Mouse (Mus musculus) MEL (cell line): ENCODE measurements around the gene Lgi4. TPM values are rescaled to one million over a fixed set of nuclear protein-coding genes. Genes with fewer than 3 reads are reported as not detected.

Experiments used
- DNase-seq: peaks from one replicate; pipeline ENCODE4 v3.0.0; 2011; ENCODE audit warnings: low read depth, low spot score
- H3K27ac ChIP-seq: 2 replicates; pipeline ENCODE4 v1.5.1; 2012; ENCODE audit warnings: low read depth, mild to moderate bottlenecking, control low read depth, low read length, moderate library complexity; ENCODE audit not compliant: control insufficient read depth
- H3K27me3 ChIP-seq, 2 experiments: fragments of 150-350 bp in 1 of 2; sonication (generic) in 1 of 2; 2 replicates each; pipeline ENCODE4 v1.6.1; 2012; ENCODE audit warnings: low read length in 2 of 2, mild to moderate bottlenecking in 2 of 2, improper control_type of control experiment in 1 of 2, moderate library complexity in 1 of 2; ENCODE audit not compliant: insufficient read depth in 2 of 2, control insufficient read depth in 1 of 2
- H3K36me3 ChIP-seq, 2 experiments: 2 replicates each; pipeline ENCODE4 v1.6.1; 2012 to 2014; ENCODE audit warnings: low read length in 2 of 2, improper control_type of control experiment in 1 of 2, inconsistent platforms in 1 of 2, mild to moderate bottlenecking in 1 of 2; ENCODE audit not compliant: insufficient read depth in 2 of 2, control insufficient read depth in 1 of 2
- H3K4me1 ChIP-seq, 2 experiments: fragments of 150-350 bp in 1 of 2; sonication (generic) in 1 of 2; 2 replicates each; pipeline ENCODE4 v1.6.1; 2012; ENCODE audit warnings: low read length in 2 of 2, improper control_type of control experiment in 1 of 2, mild to moderate bottlenecking in 1 of 2; ENCODE audit not compliant: insufficient read depth in 2 of 2, control insufficient read depth in 1 of 2
- H3K4me3 ChIP-seq, 2 experiments: fragments of 150-350 bp in 1 of 2; sonication (generic) in 1 of 2; 2 replicates each; pipeline ENCODE4 v1.5.1; 2012; ENCODE audit warnings: low read depth in 2 of 2, low read length in 2 of 2, mild to moderate bottlenecking in 2 of 2, moderate library complexity in 2 of 2, control low read depth in 1 of 2, improper control_type of control experiment in 1 of 2; ENCODE audit not compliant: control insufficient read depth in 1 of 2, insufficient read depth in 1 of 2
- H3K79me2 ChIP-seq: 2 replicates; pipeline ENCODE4 v1.6.1; 2012; ENCODE audit warnings: mild to moderate bottlenecking, low read length, moderate library complexity; ENCODE audit not compliant: control insufficient read depth, poor library complexity, insufficient read depth
- H3K9ac ChIP-seq: 2 replicates; pipeline ENCODE4 v1.6.1; 2012; ENCODE audit warnings: low read depth, mild to moderate bottlenecking, control low read depth, low read length, moderate library complexity; ENCODE audit not compliant: control insufficient read depth, poor library complexity, severe bottlenecking
- H3K9me3 ChIP-seq: fragments of 150-350 bp; sonication (generic); replicated peaks from 2 replicates; pipeline ENCODE4 v1.6.1; 2012; ENCODE audit warnings: mild to moderate bottlenecking, low read length, improper control_type of control experiment, moderate library complexity; ENCODE audit not compliant: insufficient read depth
- BHLHE40 ChIP-seq: IDR thresholded peaks from 2 replicates; pipeline ENCODE4 v1.6.1; 2012; ENCODE audit warnings: low read depth, mild to moderate bottlenecking, inconsistent platforms, low read length, improper control_type of control experiment, borderline replicate concordance
- E2F4 ChIP-seq: IDR thresholded peaks from 2 replicates; pipeline ENCODE4 v1.6.1; 2011; ENCODE audit warnings: low read depth, low read length, improper control_type of control experiment, borderline replicate concordance
- ELF1 ChIP-seq: IDR thresholded peaks from 2 replicates; pipeline ENCODE4 v1.6.1; 2014; ENCODE audit warnings: low read depth, mild to moderate bottlenecking, inconsistent platforms, low read length, improper control_type of control experiment, moderate library complexity
- ETS1 ChIP-seq: IDR thresholded peaks from 2 replicates; pipeline ENCODE4 v1.6.1; 2012; ENCODE audit warnings: low read depth, mild to moderate bottlenecking, inconsistent platforms, low read length, improper control_type of control experiment, moderate library complexity
- GATA1 ChIP-seq: IDR thresholded peaks from 2 replicates; pipeline ENCODE4 v1.6.1; 2011; ENCODE audit warnings: low read depth, low read length, improper control_type of control experiment
- MYB ChIP-seq: IDR thresholded peaks from 2 replicates; pipeline ENCODE4 v1.6.1; 2011; ENCODE audit warnings: mild to moderate bottlenecking, low read depth, low read length, improper control_type of control experiment
- NELFE ChIP-seq: IDR thresholded peaks from 2 replicates; pipeline ENCODE4 v1.6.1; 2011; ENCODE audit warnings: low read depth, low read length, improper control_type of control experiment
- POLR2AphosphoS2 ChIP-seq: IDR thresholded peaks from 2 replicates; pipeline ENCODE4 v1.6.1; 2011; ENCODE audit warnings: low read length, improper control_type of control experiment
- POLR2AphosphoS5 ChIP-seq: IDR thresholded peaks from 2 replicates; pipeline ENCODE4 v1.6.1; 2012; ENCODE audit warnings: low read depth, borderline replicate concordance, mild to moderate bottlenecking, inconsistent platforms, low read length, moderate library complexity, mixed read lengths
- SIN3A ChIP-seq: IDR thresholded peaks from 2 replicates; pipeline ENCODE4 v1.6.1; 2012; ENCODE audit warnings: low read length, improper control_type of control experiment, inconsistent platforms
- SMC3 ChIP-seq: IDR thresholded peaks from 2 replicates; pipeline ENCODE4 v1.6.1; 2011; ENCODE audit warnings: low read depth, low read length, improper control_type of control experiment
- TAL1 ChIP-seq: IDR thresholded peaks from 2 replicates; pipeline ENCODE4 v1.6.1; 2012; ENCODE audit warnings: mild to moderate bottlenecking, inconsistent platforms, low read length, moderate library complexity, mixed read lengths
- TBP ChIP-seq: IDR thresholded peaks from 2 replicates; pipeline ENCODE4 v1.8.0; 2011; ENCODE audit warnings: low read depth, low read length, improper control_type of control experiment
- TCF12 ChIP-seq: IDR thresholded peaks from 2 replicates; pipeline ENCODE4 v1.6.1; 2014; ENCODE audit warnings: low read depth, mild to moderate bottlenecking, inconsistent platforms, low read length, improper control_type of control experiment, moderate library complexity
- USF1 ChIP-seq: IDR thresholded peaks from 2 replicates; pipeline ENCODE4 v1.6.1; 2014; ENCODE audit warnings: low read depth, mild to moderate bottlenecking, inconsistent platforms, low read length, improper control_type of control experiment, moderate library complexity
- USF2 ChIP-seq, 2 experiments: IDR thresholded peaks; 2 replicates each; pipeline ENCODE4 v1.6.1; 2011 to 2012; ENCODE audit warnings: improper control_type of control experiment in 2 of 2, low read length in 2 of 2, borderline replicate concordance in 1 of 2, inconsistent platforms in 1 of 2, low read depth in 1 of 2, mild to moderate bottlenecking in 1 of 2; ENCODE audit not compliant: insufficient read depth in 1 of 2
- ZNF384 ChIP-seq: IDR thresholded peaks from 2 replicates; pipeline ENCODE4 v1.6.1; 2012; ENCODE audit warnings: low read depth, mild to moderate bottlenecking, inconsistent platforms, low read length, improper control_type of control experiment
- polyA plus RNA-seq, 2 experiments: library from polyadenylated mRNA; stranded (reverse) in 1 of 2; unstranded in 1 of 2; fragments of >175 nt in 1 of 2; fragments of >200 nt in 1 of 2; gene quantifications; 2 replicates each; pipeline versions ENCODE4 v1.2.1 to v1.2.4; 2012; ENCODE audit warnings: low replicate concordance in 2 of 2, low read depth in 1 of 2; ENCODE audit not compliant: insufficient read length in 2 of 2, insufficient read depth in 1 of 2, missing spikeins in 1 of 2
- total RNA-seq: library from RNA; depleted of rRNA; stranded (reverse); fragments of 300-350 nt; gene quantifications from 2 replicates; pipeline ENCODE4 v1.2.3, GENCODE M21; 2012

The Lgi4 gene
- total and polyA plus RNA-seq, 3 experiments = not detected

DNA sequence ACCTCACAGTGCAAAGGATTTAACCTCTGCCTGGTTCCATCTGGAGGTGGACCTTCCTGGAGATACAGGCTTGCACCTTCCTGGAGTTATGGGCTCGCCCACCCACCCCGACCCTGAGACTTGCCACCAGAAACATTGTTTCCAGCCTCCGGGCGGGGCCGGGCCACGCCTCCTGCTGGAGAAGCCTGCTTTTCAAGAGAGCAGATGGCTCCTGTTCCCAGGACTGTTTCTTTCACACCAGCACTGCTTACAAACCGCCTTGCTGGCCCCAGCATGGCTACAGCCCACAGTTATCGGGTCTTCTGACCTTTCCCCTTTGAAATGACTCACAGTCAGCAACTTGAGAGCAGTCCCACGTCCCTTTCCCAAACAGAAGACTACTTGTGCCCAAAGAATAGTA lies 13.2 kb downstream of the Lgi4 start:
- no peaks in the 10 kb centered on the region; a peak in 2 of 4 replicates for H3K27me3 ChIP-seq
- TF ChIP-seq USF2 (IDR thresholded peaks at IDR 0.05; ENCODE audit: borderline replicate concordance in 1 of 2, insufficient read depth in 1 of 2, low read depth in 1 of 2, low read length in 2 of 2) (no peak), POLR2AphosphoS5 (no peak), ELF1 (no peak), ETS1 (no peak), GATA1 (no peak), NELFE (no peak), SMC3 (no peak), ZNF384 (no peak), SIN3A (no peak), MYB (no peak), USF1 (no peak), TAL1 (no peak), TBP (no peak), BHLHE40 (no peak)
- no peak overlapping the region for H3K27ac ChIP-seq
- no peak overlapping the region for H3K9ac ChIP-seq
- H3K79me2 ChIP-seq = no peaks in the 10 kb centered on the region
- H3K4me3 ChIP-seq = no peak overlapping the region
- H3K9me3 ChIP-seq = no peaks in the 10 kb centered on the region
- H3K36me3 ChIP-seq = no peaks in the 10 kb centered on the region
- H3K4me1 ChIP-seq = no peaks in the 10 kb centered on the region
- no peak for DNase-seq

DNA sequence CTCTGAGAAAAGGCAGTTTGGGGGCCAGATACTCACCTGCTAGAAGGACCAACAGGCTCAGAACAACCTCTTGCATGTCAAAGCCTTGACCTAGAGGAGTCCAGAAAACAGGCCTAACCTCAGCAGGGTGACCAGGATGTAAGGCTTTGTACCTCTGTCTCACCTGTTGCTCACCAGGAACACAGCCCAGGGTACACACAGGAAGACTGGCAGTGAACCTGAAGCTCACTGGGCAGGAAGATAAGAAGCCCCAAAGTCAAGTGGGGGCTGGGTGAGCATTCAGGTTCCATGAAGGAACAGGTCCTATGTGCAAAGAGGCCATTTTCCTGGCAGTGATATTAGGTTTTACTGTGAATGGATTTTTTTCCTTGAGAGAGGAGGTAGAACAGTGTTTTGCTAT lies 14.4 kb downstream of the Lgi4 start:
- Histone ChIP-seq H3K4me1 (no peaks in the 10 kb centered on the region), H3K79me2 (no peaks in the 10 kb centered on the region), H3K27ac (no peak overlapping the region), H3K27me3 (no peaks in the 10 kb centered on the region; a peak in 2 of 4 replicates), H3K9ac (no peak overlapping the region), H3K9me3 (no peaks in the 10 kb centered on the region), H3K36me3 (no peaks in the 10 kb centered on the region), H3K4me3 (no peak overlapping the region)
- TF ChIP-seq E2F4 (no peak), POLR2AphosphoS2 (no peak), ETS1 (no peak), TCF12 (no peak), TAL1 (no peak)
- DNase-seq = no peak
